Mouse (Mus musculus) spleen, postnatal 0 days (tissue): ENCODE results near the gene Nme8. TPM values are rescaled to one million over a fixed set of nuclear protein-coding genes. Genes with fewer than 3 reads are reported as not detected.

Source experiments
- polyA plus RNA-seq: library from polyadenylated mRNA; unstranded; fragments of >200 nt; fragmentation: Nextera tagmentation; extraction: Ambion mirVana; gene quantifications from 2 replicates; pipeline ENCODE4 v1.2.1, GENCODE M21; 2015

Nme8 gene
- not detected in 2 replicates for polyA plus RNA-seq

GRCm38 (mm10) chr13:19697790-19698189, at the start of gene Nme8:
Gene Nme8, minus strand, starts transcription at chr13:19697794.

GRCm38 (mm10) chr13:19622573-19623227, 74.9 kb downstream of the Nme8 start, which contains the start of gene Sfrp4:
Gene Sfrp4, plus strand, starts transcription at chr13:19623104.

DNA sequence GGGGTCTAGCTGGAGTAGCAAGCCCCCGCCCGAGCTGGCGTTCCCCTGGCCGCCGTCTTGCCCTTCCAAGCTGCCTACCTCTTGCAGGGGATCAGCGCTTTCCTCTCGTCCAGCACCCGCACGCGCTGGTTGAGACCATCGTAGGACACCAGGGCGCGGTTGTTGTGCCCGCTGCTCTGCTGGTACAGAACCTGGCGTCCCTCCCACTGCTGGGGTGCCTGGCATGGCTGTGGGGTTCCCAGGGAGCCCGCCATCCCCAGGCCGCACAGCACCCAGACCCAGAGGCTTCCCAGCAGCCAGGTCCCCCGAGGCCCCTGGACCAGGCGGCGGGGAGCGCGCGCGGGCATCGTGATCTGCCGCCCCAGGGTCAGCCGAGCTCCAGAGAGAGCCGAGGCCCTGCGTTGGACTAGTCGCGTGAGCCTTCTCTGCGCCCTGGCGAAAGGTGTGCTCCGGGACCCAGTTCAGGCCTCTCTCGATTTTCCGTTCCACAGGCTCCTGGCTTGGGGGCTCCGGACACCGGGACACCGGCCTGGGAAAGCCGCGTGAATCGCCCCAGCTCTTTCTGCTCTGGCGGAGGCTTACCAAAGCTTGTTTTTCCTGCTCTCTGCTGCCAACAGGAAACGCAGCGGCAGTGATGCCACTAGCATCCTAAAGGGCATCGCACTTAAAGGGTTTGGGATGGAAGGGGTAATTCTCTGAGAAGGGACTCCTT, 78.2 kb downstream of the Nme8 start, which contains the start of gene Epdr1:
Gene Epdr1, minus strand, starts transcription at position 712 of the 712 bp plus-strand sequence.

Other genes with a start within 250 kb of the Nme8 start
- 32.6 and 32.9 TPM in 2 replicates for gene Epdr1, start 77.9 kb downstream of the Nme8 start, polyA plus RNA-seq
- gene Sfrp4, start 74.7 kb downstream of the Nme8 start, polyA plus RNA-seq = 1.2 and 1.7 TPM in 2 replicates
- 12.5 and 14.8 TPM in 2 replicates for gene Gpr141, start 126.5 kb upstream of the Nme8 start, polyA plus RNA-seq